In genomic region chr9:58442105-58443010, GRCm38 (mm10) we compare ENCODE assay signal across 9 mouse cellular contexts. TPM values are rescaled to one million over a fixed set of nuclear protein-coding genes. Genes with fewer than 3 reads are reported as not detected.
DNase-seq lines count a peak whose midpoint lies in the region; ATAC-seq and TF ChIP-seq lines count a peak whose summit lies in the region.
"Had no signal": no experiment of that assay in that cellular context is flagged by ENCODE, and none has a peak within 500 bp of the region (broad histone marks: within the 10 kb centered on the region; RNA-seq: fewer than 3 reads in every experiment).

No protein-coding gene starts in this region.

- no peak for TF ChIP-seq CTCF in Patski (IDR thresholded peaks at IDR 0.05)

- CTCF ChIA-PET in Patski (lab: Charles Lee) = interaction anchor here (0.7 to 1.0 kb wide), 3 partner anchors 49 to 67 kb away, joined by 3 read pairs; no protein-coding TSS in a partner anchor

- POLR2A ChIA-PET in Patski (lab: Charles Lee) = interaction anchor here (1.0 to 1.1 kb wide), 2 partner anchors 15 to 48 kb away, joined by 3 read pairs; no protein-coding TSS in a partner anchor

- peaks cover 9% of the 10 kb centered on the region; the same call in 1 of the 2 replicates for H3K4me1 ChIP-seq in kidney, embryonic 15.5 days
- H3K4me1 ChIP-seq in midbrain, embryonic 14.5 days (ENCODE audit: control insufficient read depth, insufficient read depth, low read length) = peaks cover 32% of the 10 kb centered on the region

- DNase-seq in kidney, adult 9 months = no peak
- DNase-seq in Patski (ENCODE audit: low read depth, low spot score) = no peak
- DNase-seq in midbrain, embryonic 14.5 days = no peak
- DNase-seq in layer of hippocampus, adult 11-12 months (ENCODE audit: low spot score) = no peak
- DNase-seq in spleen, postnatal 10 days (ENCODE audit: low spot score in 2 of 2) = no peak

- no peak for ATAC-seq in kidney, embryonic 15.5 days (replicated peaks; ENCODE audit: low FRiP score)
- peak; percentile 26 for ATAC-seq in Patski
- 0 out of 2 replicates have a peak, but pooled peaks have one; percentile 34 for ATAC-seq in erythroid progenitor cell, adult 5-6 weeks (replicated peaks; ENCODE audit: low FRiP score, poor library complexity, severe bottlenecking)
- no peak for ATAC-seq in midbrain, embryonic 14.5 days (ENCODE audit: low FRiP score, low TSS enrichment)
- ATAC-seq in megakaryocyte progenitor cell, adult 5-6 weeks (replicated peaks; ENCODE audit: poor library complexity) = no peak

- in situ Hi-C loops in Patski (cut with MboI; ENCODE audit: low pct_unique_long_range_greater_than_20kb) = no loop called here

- no peaks in the 10 kb centered on the region for H3K27me3 ChIP-seq in kidney, embryonic 15.5 days
- no peaks in the 10 kb centered on the region for H3K27me3 ChIP-seq in Patski
- no peaks in the 10 kb centered on the region for H3K27me3 ChIP-seq in midbrain, embryonic 14.5 days (ENCODE audit: control insufficient read depth, insufficient read depth, low read length)

- no peak overlapping the region for H3K4me3 ChIP-seq in kidney, embryonic 15.5 days (replicated peaks)
- H3K4me3 ChIP-seq in midbrain, embryonic 14.5 days (replicated peaks; ENCODE audit: low read depth, low read length) = no peak overlapping the region
- H3K4me3 ChIP-seq: erythroblast, embryonic 14.5 days had no signal

- H3K9me3 ChIP-seq in kidney, embryonic 15.5 days (replicated peaks) = no peaks in the 10 kb centered on the region
- no peaks in the 10 kb centered on the region for H3K9me3 ChIP-seq in midbrain, embryonic 14.5 days (ENCODE audit: control insufficient read depth, low read length)

- H3K36me3 ChIP-seq in kidney, embryonic 15.5 days = no peaks in the 10 kb centered on the region
- H3K36me3 ChIP-seq in midbrain, embryonic 14.5 days (ENCODE audit: control insufficient read depth, insufficient read depth, low read length) = no peaks in the 10 kb centered on the region

- H3K9ac ChIP-seq in kidney, embryonic 15.5 days = no peak overlapping the region
- H3K9ac ChIP-seq in midbrain, embryonic 14.5 days (replicated peaks; ENCODE audit: low read length) = no peak overlapping the region

- H3K27ac ChIP-seq in kidney, embryonic 15.5 days = 0 out of 2 replicates have a peak overlapping the region, but pooled peaks have one; percentile 9
- H3K27ac ChIP-seq in midbrain, embryonic 14.5 days (replicated peaks; ENCODE audit: low read depth, low read length) = peak overlapping the region; percentile 60

- H3K4me2 ChIP-seq in kidney, embryonic 15.5 days = no peak overlapping the region
- H3K4me2 ChIP-seq in midbrain, embryonic 14.5 days (ENCODE audit: low read length) = no peak overlapping the region

- 41% methylated on average over 7 of the region's 7 CpGs for WGBS in kidney, embryonic 15.5 days
- 50% methylated on average over 7 of the region's 7 CpGs for WGBS in midbrain, embryonic 14.5 days

RNA-seq across cellular contexts. Expression of gene Insyn1, which starts 46.0 kb away (rescaled TPM):
- 1.4 and 2.3 TPM in 2 replicates for polyA plus RNA-seq in kidney, embryonic 15.5 days (2015; fragmentation: Nextera tagmentation; extraction: Ambion mirVana)
- polyA plus RNA-seq in Patski (2021) = 46.6 TPM
- total RNA-seq in erythroid progenitor cell, adult 5-6 weeks (2015; ENCODE audit: low replicate concordance) = not detected in 2 replicates
- total RNA-seq in erythroid progenitor cell, adult 5-6 weeks (2017; ENCODE audit: low replicate concordance) = not detected in 2 replicates
- polyA plus RNA-seq in midbrain, embryonic 14.5 days (2014; fragmentation: Nextera tagmentation; extraction: Ambion mirVana) = 10.5 and 21.2 TPM in 2 replicates
- not detected in 2 replicates for total RNA-seq in megakaryocyte progenitor cell, adult 5-6 weeks (2015)
- total RNA-seq in megakaryocyte progenitor cell, adult 5-6 weeks (2017) = not detected in 2 replicates
- polyA plus RNA-seq: erythroblast, embryonic 14.5 days had no signal

Comparison
In these comparisons a context has a peak if more than half of its experiments do, and no peak if none do; other contexts are left out.
1. ATAC-seq: peak in Patski (single experiment) and erythroid progenitor cell, adult 5-6 weeks (single experiment); none in kidney, embryonic 15.5 days (single experiment), midbrain, embryonic 14.5 days (single experiment) and megakaryocyte progenitor cell, adult 5-6 weeks (single experiment).